Mouse (Mus musculus): ENCODE results near the gene H2-DMb1.

DNA sequence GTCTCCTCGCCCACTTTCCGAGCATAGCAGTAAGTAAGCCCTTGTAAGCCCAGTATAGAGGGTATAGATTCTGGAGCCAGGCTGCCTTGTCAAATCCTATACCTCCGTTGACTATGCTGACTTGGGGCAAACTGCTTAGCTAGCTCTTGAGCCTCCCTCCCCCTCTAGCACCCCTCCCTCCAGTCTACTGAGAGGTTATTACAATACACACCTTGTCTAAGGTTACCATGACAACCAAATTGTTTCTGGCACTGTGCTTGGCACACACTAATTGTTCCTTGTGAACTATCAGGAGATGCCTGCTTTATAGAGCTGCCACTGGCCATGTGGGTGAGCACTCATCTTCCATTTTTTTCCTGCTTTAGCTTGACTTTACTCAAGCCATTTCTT is 43.1 kb upstream of the H2-DMb1 start:
- no peak for TF ChIP-seq CTCF (IDR thresholded peaks at IDR 0.05; ENCODE audit: low read depth)
- no peak for TF ChIP-seq EP300 (IDR thresholded peaks at IDR 0.05; ENCODE audit: low read depth)

All from liver, embryonic 14.5 days (tissue).